Mouse (Mus musculus) heart, embryonic 16.5 days (tissue): ENCODE measurements around the gene Exosc1. TPM values are rescaled to one million over a fixed set of nuclear protein-coding genes. Genes with fewer than 3 reads are reported as not detected.
A peak's percentile ranks its signal among the peaks of the same experiment; 100 is the strongest.

Source experiments
- ATAC-seq: fragments of 200-750 bp; cut with Nextera tagmentation; replicated peaks from 2 replicates; pipeline ENCODE4 v1.8.0; 2017; ENCODE audit warnings: moderate number of reproducible peaks; ENCODE audit not compliant: insufficient read depth, low FRiP score; ENCODE audit errors: extremely low read depth
- H3K27ac ChIP-seq: fragments of 300-500 bp; sonication (generic); 2 replicates; pipeline ENCODE4 v1.5.1; 2014; ENCODE audit warnings: mild to moderate bottlenecking, low read length, control low read depth, moderate library complexity
- H3K27me3 ChIP-seq: fragments of 300-500 bp; sonication (generic); 2 replicates; pipeline ENCODE4 v1.6.1; 2014; ENCODE audit warnings: low read length, mixed read lengths; ENCODE audit not compliant: control insufficient read depth, insufficient read depth
- H3K36me3 ChIP-seq: fragments of 300-500 bp; sonication (generic); 2 replicates; pipeline ENCODE4 v1.6.1; 2014; ENCODE audit not compliant: control insufficient read depth, insufficient read depth
- H3K4me1 ChIP-seq: fragments of 300-500 bp; sonication (generic); 2 replicates; pipeline ENCODE4 v1.6.1; 2014; ENCODE audit warnings: low read length, mixed read lengths; ENCODE audit not compliant: control insufficient read depth, insufficient read depth
- H3K4me2 ChIP-seq: fragments of 300-500 bp; sonication (generic); 2 replicates; pipeline ENCODE4 v1.6.1; 2014; ENCODE audit warnings: low read depth, mild to moderate bottlenecking, control low read depth, low read length
- H3K4me3 ChIP-seq: fragments of 300-500 bp; sonication (generic); 2 replicates; pipeline ENCODE4 v1.5.1; 2014; ENCODE audit warnings: mild to moderate bottlenecking, control low read depth, low read length
- H3K9ac ChIP-seq: fragments of 300-500 bp; sonication (generic); 2 replicates; pipeline ENCODE4 v1.6.1; 2014; ENCODE audit warnings: low read length, control low read depth
- H3K9me3 ChIP-seq: fragments of 300-500 bp; sonication (generic); replicated peaks from 2 replicates; pipeline ENCODE4 v1.6.1; 2016; ENCODE audit warnings: low read length; ENCODE audit not compliant: control insufficient read depth
- WGBS: fragments of 180-500 bp; shearing (Covaris S2); extraction: QIAGEN DNeasy Blood & Tissue Kit; methylation state at CpG from one replicate; pipeline ENCODE4 v1.1.7; 2014; 5-methylcytosine and 5-hydroxymethylcytosine counted together
- polyA plus RNA-seq: library from polyadenylated mRNA; unstranded; fragments of >200 nt; fragmentation: Nextera tagmentation; extraction: Ambion mirVana; gene quantifications from 2 replicates; pipeline ENCODE4 v1.2.1, GENCODE M21; 2015

The Exosc1 gene
- polyA plus RNA-seq, 1 experiment from 2014 or later, result 45.3 TPM

- Histone ChIP-seq H3K4me1 (no peaks in the 10 kb centered on the region), H3K36me3 (peaks cover 55% of the 10 kb centered on the region), H3K4me3 (no peak overlapping the region), H3K27me3 (no peaks in the 10 kb centered on the region), H3K9ac (no peak overlapping the region), H3K4me2 (no peak overlapping the region), H3K27ac (no peak overlapping the region), H3K9me3 (no peaks in the 10 kb centered on the region)
- 90% methylated on average over 3 of the region's 3 CpGs for WGBS
- no peak for ATAC-seq
These were observed 20.4 kb upstream of the Exosc1 start for GRCm38 (mm10) chr19:41953574-41953973.

- WGBS, result 75% methylated on average over 4 of the region's 4 CpGs
These were observed 19.1 kb upstream of the Exosc1 start for GRCm38 (mm10) chr19:41952287-41952686.

GRCm38 (mm10) chr19:41943841-41944240 lies 10.6 kb upstream of the Exosc1 start:
- 82% methylated on average over 7 of the region's 7 CpGs for WGBS
- Histone ChIP-seq H3K27ac (no peak overlapping the region), H3K4me3 (no peak overlapping the region), H3K9ac (no peak overlapping the region), H3K4me1 (no peaks in the 10 kb centered on the region), H3K36me3 (peaks cover 71% of the 10 kb centered on the region), H3K27me3 (no peaks in the 10 kb centered on the region), H3K4me2 (no peak overlapping the region), H3K9me3 (peaks cover 3% of the 10 kb centered on the region; the same call in 1 of the 2 replicates)
- no peak for ATAC-seq

More at GRCm38 (mm10) chr19:41952287-41952686, 19.1 kb upstream of the Exosc1 start:
- Histone ChIP-seq H3K9me3 (no peaks in the 10 kb centered on the region), H3K27ac (no peak overlapping the region), H3K4me1 (no peaks in the 10 kb centered on the region), H3K4me2 (no peak overlapping the region), H3K27me3 (no peaks in the 10 kb centered on the region), H3K36me3 (peaks cover 57% of the 10 kb centered on the region), H3K9ac (no peak overlapping the region), H3K4me3 (no peak overlapping the region)
- no peak for ATAC-seq

GRCm38 (mm10) chr19:41938539-41938938 lies 5.3 kb upstream of the Exosc1 start:
- WGBS, result 87% methylated on average over 5 of the region's 5 CpGs
- no peak for ATAC-seq
- no peak overlapping the region for H3K27ac ChIP-seq
- H3K4me2 ChIP-seq, result no peak overlapping the region
- H3K27me3 ChIP-seq, result no peaks in the 10 kb centered on the region
- peaks cover 43% of the 10 kb centered on the region for H3K36me3 ChIP-seq
- no peaks in the 10 kb centered on the region for H3K9me3 ChIP-seq
- H3K9ac ChIP-seq, result no peak overlapping the region
- peaks cover 9% of the 10 kb centered on the region for H3K4me1 ChIP-seq
- H3K4me3 ChIP-seq, result no peak overlapping the region

GRCm38 (mm10) chr19:41935921-41936320 lies 2.7 kb upstream of the Exosc1 start:
- H3K27me3 ChIP-seq, result no peaks in the 10 kb centered on the region
- H3K4me3 ChIP-seq, result no peak overlapping the region
- WGBS, result 88% methylated on average over 1 of the region's 1 CpGs
- H3K4me2 ChIP-seq, result no peak overlapping the region
- peaks cover 18% of the 10 kb centered on the region for H3K4me1 ChIP-seq
- no peak for ATAC-seq
- no peak overlapping the region for H3K9ac ChIP-seq
- no peaks in the 10 kb centered on the region for H3K9me3 ChIP-seq
- H3K27ac ChIP-seq, result no peak overlapping the region
- peaks cover 29% of the 10 kb centered on the region for H3K36me3 ChIP-seq

GRCm38 (mm10) chr19:41934124-41934523 lies 901 bp upstream of the Exosc1 start:
- Histone ChIP-seq H3K4me2 (peak overlapping the region; percentile 81), H3K9me3 (no peaks in the 10 kb centered on the region), H3K4me1 (peaks cover 18% of the 10 kb centered on the region), H3K4me3 (peak overlapping the region; percentile 83), H3K9ac (peak overlapping the region; percentile 87), H3K27ac (no peak overlapping the region), H3K36me3 (peaks cover 22% of the 10 kb centered on the region), H3K27me3 (no peaks in the 10 kb centered on the region)
- 38% methylated on average over 6 of the region's 6 CpGs for WGBS
- ATAC-seq, result no peak

GRCm38 (mm10) chr19:41932686-41933085 lies 537 bp downstream of the Exosc1 start:
- Histone ChIP-seq H3K4me2 (peak overlapping the region; percentile 90), H3K36me3 (peaks cover 16% of the 10 kb centered on the region), H3K9ac (peak overlapping the region; percentile 75), H3K27me3 (no peaks in the 10 kb centered on the region), H3K9me3 (no peaks in the 10 kb centered on the region), H3K4me1 (peaks cover 18% of the 10 kb centered on the region), H3K27ac (peak overlapping the region; percentile 12), H3K4me3 (peak overlapping the region; percentile 83)
- WGBS, result under 1% methylated on average over 28 of the region's 28 CpGs
- 0 out of 2 replicates have a peak, but pooled peaks have one; percentile 4 for ATAC-seq

- no peak overlapping the region for H3K9ac ChIP-seq
- ATAC-seq, result no peak
- WGBS, result 70% methylated on average over 5 of the region's 5 CpGs
- no peaks in the 10 kb centered on the region for H3K4me1 ChIP-seq
- H3K27ac ChIP-seq, result no peak overlapping the region
- H3K27me3 ChIP-seq, result no peaks in the 10 kb centered on the region
- H3K4me2 ChIP-seq, result no peak overlapping the region
- no peaks in the 10 kb centered on the region for H3K9me3 ChIP-seq
- H3K36me3 ChIP-seq, result peaks cover 43% of the 10 kb centered on the region
- H3K4me3 ChIP-seq, result no peak overlapping the region
These were observed 12.7 kb downstream of the Exosc1 start for GRCm38 (mm10) chr19:41920412-41921067.

- Histone ChIP-seq H3K4me3 (no peak overlapping the region), H3K4me1 (peaks cover 6% of the 10 kb centered on the region), H3K27ac (no peak overlapping the region), H3K27me3 (no peaks in the 10 kb centered on the region), H3K4me2 (no peak overlapping the region), H3K9ac (no peak overlapping the region), H3K36me3 (peaks cover 48% of the 10 kb centered on the region), H3K9me3 (no peaks in the 10 kb centered on the region)
- no peak for ATAC-seq
- WGBS, result 70% methylated on average over 4 of the region's 4 CpGs
These were observed 13.8 kb downstream of the Exosc1 start for GRCm38 (mm10) chr19:41919471-41919870.
